ENCODE assay signal across 29 mouse cellular contexts in the genomic region with DNA sequence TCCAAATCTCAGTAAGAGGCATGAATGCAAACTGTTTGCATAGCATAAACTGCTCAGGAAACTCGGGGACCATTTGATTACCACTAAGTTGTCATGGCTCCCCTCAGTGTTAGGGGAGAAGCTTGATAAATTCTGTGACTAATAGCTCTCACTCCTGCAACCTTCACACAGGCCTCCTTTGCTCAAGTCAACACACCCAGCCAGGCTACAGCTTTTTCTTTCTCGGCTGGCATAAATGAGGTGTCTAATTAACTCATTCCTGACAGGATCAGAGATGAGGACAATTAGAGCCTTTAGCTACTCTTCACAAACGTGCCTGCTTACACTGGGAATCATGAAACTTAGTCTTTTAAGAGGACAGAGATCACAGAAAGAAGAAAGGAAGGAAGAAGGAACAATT.
DNase-seq lines count a peak whose midpoint lies in the region; ATAC-seq and TF ChIP-seq lines count a peak whose summit lies in the region.
"Had no signal": no experiment of that assay in that cellular context is flagged by ENCODE, and none has a peak within 500 bp of the region (broad histone marks: within the 10 kb centered on the region; RNA-seq: fewer than 3 reads in every experiment).

No protein-coding gene starts in this region.

- WGBS in forebrain, embryonic 14.5 days = 3% methylated on average over 3 of the region's 3 CpGs
- 9% methylated on average over 3 of the region's 3 CpGs for WGBS in forebrain, embryonic 16.5 days

- no peak overlapping the region for H3K9ac ChIP-seq in forebrain, embryonic 14.5 days (ENCODE audit: low read length)
- H3K9ac ChIP-seq in forebrain, embryonic 16.5 days (replicated peaks; ENCODE audit: low read depth, low read length) = no peak overlapping the region
- H3K9ac ChIP-seq: embryonic facial prominence, embryonic 12.5 days; embryonic facial prominence, embryonic 15.5 days; heart, embryonic 12.5 days; heart, embryonic 15.5 days; hindbrain, embryonic 14.5 days had no signal

- no peak overlapping the region for H3K27ac ChIP-seq in forebrain, embryonic 14.5 days (ENCODE audit: low read depth, low read length)
- H3K27ac ChIP-seq in forebrain, embryonic 16.5 days (ENCODE audit: low read length) = no peak overlapping the region
- peak overlapping the region; percentile 51 for H3K27ac ChIP-seq in embryonic fibroblast, embryonic 13.5 days (ENCODE audit: insufficient read depth, low read length)
- H3K27ac ChIP-seq: embryonic facial prominence, embryonic 15.5 days; heart, embryonic 15.5 days; hindbrain, embryonic 10.5 days; hindbrain, embryonic 14.5 days; hindbrain, postnatal 0 days had no signal

- DNase-seq in forebrain, embryonic 14.5 days (ENCODE audit: low spot score) = peak; percentile 51
- DNase-seq in 3T3-L1 (ENCODE audit: low read depth, low spot score) = peak; percentile 26
- peak; percentile 38 for DNase-seq in 416B (ENCODE audit: low read depth)
- no peak for DNase-seq in neural tube, embryonic 10.5 days (ENCODE audit: extremely low spot score, low spot score)
- DNase-seq in cerebellum, adult 11-12 months = no peak
- no peak for DNase-seq in ovary, postnatal 36 days (ENCODE audit: low spot score)
- DNase-seq: adrenal gland, adult 8-10 months; adrenal gland, postnatal 25 days; B cell, adult 2 months; cerebellum, adult 2 months; cerebellum, adult 9-11 months; cerebellum, postnatal 25 days; gastrocnemius, postnatal 25 days; heart, adult 18-20 months; heart, postnatal 10 days; heart, postnatal 36 days had no signal

- H3K4me3 ChIP-seq in forebrain, embryonic 14.5 days (ENCODE audit: low read depth, low read length) = no peak overlapping the region
- H3K4me3 ChIP-seq in forebrain, embryonic 16.5 days (replicated peaks; ENCODE audit: low read length) = no peak overlapping the region
- no peak overlapping the region for H3K4me3 ChIP-seq in embryonic fibroblast, embryonic 13.5 days (ENCODE audit: insufficient read depth, low read length)
- H3K4me3 ChIP-seq: embryonic facial prominence, embryonic 12.5 days; embryonic facial prominence, embryonic 15.5 days; erythroblast, embryonic 14.5 days; heart, embryonic 12.5 days; heart, embryonic 15.5 days; hindbrain, embryonic 10.5 days had no signal

- TF ChIP-seq CTCF in embryonic fibroblast, embryonic 13.5 days (IDR thresholded peaks at IDR 0.05; ENCODE audit: borderline replicate concordance, insufficient read depth, low read length) = no peak

- no peak overlapping the region for H3K4me2 ChIP-seq in forebrain, embryonic 14.5 days (ENCODE audit: low read length)
- no peak overlapping the region for H3K4me2 ChIP-seq in forebrain, embryonic 16.5 days (ENCODE audit: low read length)
- H3K4me2 ChIP-seq: embryonic facial prominence, embryonic 12.5 days; embryonic facial prominence, embryonic 15.5 days; heart, embryonic 12.5 days; heart, embryonic 15.5 days; hindbrain, embryonic 14.5 days had no signal

- H3K27me3 ChIP-seq in forebrain, embryonic 14.5 days (replicated peaks; ENCODE audit: control insufficient read depth, insufficient read depth, low read length) = no peaks in the 10 kb centered on the region
- no peaks in the 10 kb centered on the region for H3K27me3 ChIP-seq in forebrain, embryonic 16.5 days (replicated peaks; ENCODE audit: control insufficient read depth, insufficient read depth, low read length)
- H3K27me3 ChIP-seq: embryonic facial prominence, embryonic 12.5 days; embryonic facial prominence, embryonic 15.5 days; heart, embryonic 12.5 days; heart, embryonic 15.5 days had no signal

- no peaks in the 10 kb centered on the region for H3K36me3 ChIP-seq in forebrain, embryonic 14.5 days (ENCODE audit: control insufficient read depth, insufficient read depth, low read length)
- no peaks in the 10 kb centered on the region for H3K36me3 ChIP-seq in forebrain, embryonic 16.5 days (ENCODE audit: control insufficient read depth, insufficient read depth)
- H3K36me3 ChIP-seq: embryonic facial prominence, embryonic 12.5 days; embryonic facial prominence, embryonic 15.5 days; heart, embryonic 12.5 days; heart, embryonic 15.5 days; hindbrain, embryonic 10.5 days had no signal

- H3K4me1 ChIP-seq in forebrain, embryonic 14.5 days (ENCODE audit: control insufficient read depth, insufficient read depth, low read length) = peaks cover 5% of the 10 kb centered on the region; the same call in 1 of the 2 replicates
- no peaks in the 10 kb centered on the region for H3K4me1 ChIP-seq in forebrain, embryonic 16.5 days (replicated peaks; ENCODE audit: control insufficient read depth, insufficient read depth, low read length)
- H3K4me1 ChIP-seq in embryonic fibroblast, embryonic 13.5 days (ENCODE audit: control insufficient read depth, insufficient read depth, low read length) = peaks cover 8% of the 10 kb centered on the region
- H3K4me1 ChIP-seq: hindbrain, embryonic 10.5 days had no signal

- H3K9me3 ChIP-seq in forebrain, embryonic 14.5 days (replicated peaks; ENCODE audit: control insufficient read depth, low read length) = no peaks in the 10 kb centered on the region
- H3K9me3 ChIP-seq in forebrain, embryonic 16.5 days (ENCODE audit: control insufficient read depth, low read length) = no peaks in the 10 kb centered on the region
- H3K9me3 ChIP-seq: embryonic facial prominence, embryonic 12.5 days; embryonic facial prominence, embryonic 15.5 days; heart, embryonic 12.5 days; heart, embryonic 15.5 days; hindbrain, embryonic 10.5 days had no signal

- no peak for TF ChIP-seq POLR2A in embryonic fibroblast, embryonic 13.5 days (IDR thresholded peaks at IDR 0.05; ENCODE audit: low read depth, low read length)

- ATAC-seq in forebrain, embryonic 14.5 days = peak; percentile 54
- no peak for ATAC-seq in forebrain, embryonic 16.5 days
- ATAC-seq: activated CD4-positive, CD25-positive, alpha-beta regulatory T cell, adult 4 months; hindbrain, postnatal 0 days; inflammation-experienced regulatory T-cells, adult 6 months; intestine, embryonic 16.5 days had no signal

Comparison
In these comparisons a context has a peak if more than half of its experiments do, and no peak if none do; other contexts are left out.
1. DNase-seq: peak in forebrain, embryonic 14.5 days (single experiment), 3T3-L1 (single experiment) and 416B (single experiment); none in neural tube, embryonic 10.5 days (single experiment), cerebellum, adult 11-12 months (single experiment) and ovary, postnatal 36 days (single experiment).